Mouse (Mus musculus): ENCODE results near the gene Trmt10a.
A peak's percentile ranks its signal among the peaks of the same experiment; 100 is the strongest.

The Trmt10a gene

GRCm38 (mm10) chr3:138143315-138144059, at the start of gene Trmt10a:
Gene Trmt10a, plus strand, starts transcription at chr3:138143448.
- peak; percentile 98 for DNase-seq (ENCODE audit: low spot score)

DNA sequence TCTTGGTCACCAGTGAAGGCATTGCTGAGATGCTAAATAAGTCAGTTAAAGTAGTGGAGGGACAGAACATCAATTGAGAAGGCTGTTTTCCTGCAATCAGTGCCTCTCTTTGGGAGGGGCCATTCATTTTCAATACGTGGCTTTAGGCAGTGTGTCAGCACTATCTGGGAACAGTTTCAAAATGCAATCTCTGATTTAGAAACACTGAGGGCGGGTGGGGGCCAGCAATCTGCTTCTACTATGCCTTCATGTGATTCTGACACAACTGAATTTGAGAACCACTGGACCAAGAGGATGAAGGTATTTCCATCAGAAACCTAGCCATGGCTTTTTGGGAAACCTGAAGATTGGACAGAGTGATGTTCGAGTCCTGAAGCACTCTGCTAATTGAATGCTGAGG, 47.9 kb upstream of the Trmt10a start:
- DNase-seq (ENCODE audit: low spot score), result no peak

DNA sequence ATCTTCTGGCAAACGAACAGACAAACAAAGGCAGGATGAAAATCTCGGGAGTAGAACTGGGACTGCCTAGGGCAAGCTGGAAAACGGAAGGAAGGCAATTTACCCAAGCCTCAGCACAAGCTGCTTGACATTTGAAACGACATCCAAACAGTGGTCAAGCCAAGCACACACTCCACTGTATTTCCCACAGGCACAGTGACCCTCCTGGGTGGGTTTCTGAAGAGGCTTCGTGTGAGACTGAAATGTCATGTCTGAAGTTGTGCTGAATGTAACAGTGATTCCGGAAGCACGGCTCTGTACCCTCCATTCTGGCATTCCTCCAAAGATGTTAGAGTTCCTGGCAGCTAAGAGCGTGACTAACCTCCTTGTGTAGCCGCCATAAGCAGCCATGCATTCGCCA, 47.5 kb upstream of the Trmt10a start:
- no peak for DNase-seq (ENCODE audit: low spot score)

- DNase-seq (ENCODE audit: low spot score), result no peak
These were observed 46.8 kb upstream of the Trmt10a start for GRCm38 (mm10) chr3:138096263-138097028.

DNA sequence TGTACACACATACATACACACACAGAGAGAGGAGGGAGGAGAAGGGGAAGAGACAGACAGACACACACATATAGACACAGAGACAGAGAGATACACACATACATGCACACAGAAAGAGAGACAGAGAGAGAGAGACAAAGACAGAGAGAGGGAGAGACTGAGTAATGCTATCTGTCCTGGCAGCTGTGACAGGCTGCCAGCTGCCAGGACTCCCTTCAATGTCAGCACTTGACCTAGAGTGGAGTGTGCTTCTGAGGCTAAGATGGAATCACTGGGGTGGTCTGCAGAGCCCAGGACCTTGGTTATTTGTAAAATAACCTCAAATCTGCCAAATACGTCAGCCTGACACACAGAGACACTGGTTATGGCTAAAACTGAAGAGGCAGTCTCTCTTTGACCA, 45.5 kb upstream of the Trmt10a start:
- no peak for DNase-seq (ENCODE audit: low spot score)

DNA sequence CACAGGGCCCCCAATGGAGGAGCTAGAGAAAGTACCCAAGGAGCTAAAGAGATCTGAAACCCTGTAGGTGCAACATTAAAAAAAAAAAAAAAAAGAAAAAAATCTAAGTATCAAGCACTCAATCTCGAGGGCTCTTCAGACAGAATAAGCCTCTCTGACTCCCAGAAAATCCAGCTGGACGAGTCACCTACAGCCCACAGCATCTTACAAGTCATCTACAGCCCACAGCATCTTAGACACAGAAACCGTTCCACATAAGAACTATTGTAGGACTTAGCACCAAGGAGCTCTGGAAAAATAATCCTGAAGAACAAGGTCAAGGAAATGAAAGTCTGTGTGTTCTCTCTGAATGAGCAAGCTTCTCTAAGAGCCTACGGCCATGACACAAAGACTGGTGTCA, 41.3 kb upstream of the Trmt10a start:
- DNase-seq (ENCODE audit: low spot score), result no peak

DNA sequence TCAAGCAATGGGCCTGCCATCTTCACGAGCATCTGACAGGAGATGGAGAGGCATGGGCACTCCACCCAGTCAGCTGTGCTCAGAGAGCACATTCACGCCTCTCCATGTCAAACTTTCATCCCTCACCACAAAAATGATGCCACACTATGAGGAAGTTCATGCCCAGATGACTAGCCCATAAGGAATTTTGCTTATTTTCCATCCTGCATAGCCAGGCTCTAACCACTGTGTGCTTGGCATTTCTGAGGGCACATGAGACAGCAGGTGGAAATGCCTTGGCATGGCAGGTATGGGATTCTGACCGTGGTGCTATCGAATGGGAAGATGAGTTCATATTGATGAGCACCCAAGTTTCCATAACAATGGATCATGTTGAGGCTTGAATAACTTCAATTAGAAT, 39.6 kb upstream of the Trmt10a start:
- no peak for DNase-seq (ENCODE audit: low spot score)

DNA sequence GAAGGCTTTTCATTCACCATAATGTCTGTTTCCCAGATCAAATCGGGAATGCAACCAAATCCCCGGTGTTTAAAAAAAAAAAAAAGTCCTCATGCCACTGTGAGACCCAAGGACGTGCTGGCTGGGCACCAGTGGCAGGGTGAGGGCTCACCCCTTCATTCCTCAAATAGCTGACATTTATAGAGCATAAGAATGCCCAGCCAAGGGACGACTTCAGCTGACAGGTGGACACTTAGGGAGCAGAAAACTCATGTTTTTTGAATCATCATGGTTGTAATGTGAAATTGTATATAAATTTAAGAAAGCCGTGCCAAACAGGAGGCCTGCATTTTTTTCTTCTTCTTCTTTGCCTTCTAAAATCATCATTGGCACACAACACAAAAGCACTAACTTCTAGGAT, 38.2 kb upstream of the Trmt10a start:
- no peak for DNase-seq (ENCODE audit: low spot score)

DNA sequence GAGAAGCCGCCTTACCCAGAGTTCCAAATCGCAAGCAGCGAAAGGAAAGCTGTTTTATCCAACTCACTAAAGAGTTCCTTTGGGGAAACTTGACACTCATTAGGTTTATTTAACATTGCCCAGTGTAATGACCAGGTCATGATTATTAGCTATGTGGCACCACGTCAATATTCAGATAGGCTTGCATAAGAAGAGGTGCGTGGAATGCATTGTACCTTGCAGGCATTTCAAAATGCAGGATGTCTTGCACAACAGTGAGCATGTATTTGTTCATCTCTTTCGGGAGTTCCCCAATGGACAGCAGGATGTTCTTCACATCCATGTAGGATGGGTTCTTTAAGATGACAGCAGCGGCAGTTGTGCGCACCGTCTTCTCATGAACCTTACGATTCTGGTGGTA, 36.4 kb upstream of the Trmt10a start:
- DNase-seq (ENCODE audit: low spot score), result no peak

DNA sequence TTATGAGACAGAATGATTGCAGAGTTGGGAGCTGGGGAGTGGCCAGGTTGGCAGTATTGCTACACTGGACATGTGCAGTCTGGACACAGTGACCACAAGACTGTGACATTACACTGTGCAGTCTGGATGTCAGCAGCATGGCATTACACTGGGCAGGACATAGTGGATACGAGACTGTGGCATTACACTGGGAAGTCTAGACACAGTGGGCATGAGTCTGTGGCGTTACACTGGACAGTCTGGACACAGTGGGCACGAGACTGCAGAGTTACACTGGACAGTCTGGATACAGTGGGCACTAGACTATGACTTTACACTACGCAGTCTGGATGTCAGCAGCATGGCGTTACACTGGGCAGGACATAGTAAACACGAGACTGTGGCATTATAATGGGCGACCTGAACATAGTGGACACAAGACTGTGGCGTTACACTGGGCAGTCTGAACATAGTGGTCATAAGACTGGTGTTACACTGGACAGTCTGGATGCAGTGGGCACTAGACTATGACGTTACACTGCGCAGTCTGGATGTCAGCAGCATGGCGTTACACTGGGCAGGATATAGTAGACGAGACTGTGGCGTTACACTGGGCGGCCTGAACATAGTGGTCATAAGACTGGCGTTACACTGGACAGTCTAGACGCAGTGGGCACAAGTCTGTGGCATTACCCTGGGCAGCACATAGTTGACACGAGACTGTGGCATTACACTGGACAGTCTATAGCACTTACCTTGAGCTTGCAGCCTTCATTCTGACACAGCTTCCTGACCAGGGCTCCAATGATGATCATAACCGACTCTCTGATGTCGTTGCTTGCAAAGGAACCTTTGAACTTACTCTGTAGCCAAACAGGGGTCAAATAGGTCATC, 32.1 kb upstream of the Trmt10a start:
- no peak for DNase-seq (ENCODE audit: low spot score)

- no peak for DNase-seq (ENCODE audit: low spot score)
These were observed 29.1 kb upstream of the Trmt10a start for GRCm38 (mm10) chr3:138114106-138114505.

- no peak for DNase-seq (ENCODE audit: low spot score)
These were observed 26.4 kb upstream of the Trmt10a start for GRCm38 (mm10) chr3:138116871-138117270.

- no peak for DNase-seq (ENCODE audit: low spot score)
These were observed 24.9 kb upstream of the Trmt10a start for GRCm38 (mm10) chr3:138118392-138118791.

- no peak for DNase-seq (ENCODE audit: low spot score)
These were observed 24.4 kb upstream of the Trmt10a start for GRCm38 (mm10) chr3:138118831-138119230.

- DNase-seq (ENCODE audit: low spot score), result no peak
These were observed 23.7 kb upstream of the Trmt10a start for GRCm38 (mm10) chr3:138119444-138120105.

DNA sequence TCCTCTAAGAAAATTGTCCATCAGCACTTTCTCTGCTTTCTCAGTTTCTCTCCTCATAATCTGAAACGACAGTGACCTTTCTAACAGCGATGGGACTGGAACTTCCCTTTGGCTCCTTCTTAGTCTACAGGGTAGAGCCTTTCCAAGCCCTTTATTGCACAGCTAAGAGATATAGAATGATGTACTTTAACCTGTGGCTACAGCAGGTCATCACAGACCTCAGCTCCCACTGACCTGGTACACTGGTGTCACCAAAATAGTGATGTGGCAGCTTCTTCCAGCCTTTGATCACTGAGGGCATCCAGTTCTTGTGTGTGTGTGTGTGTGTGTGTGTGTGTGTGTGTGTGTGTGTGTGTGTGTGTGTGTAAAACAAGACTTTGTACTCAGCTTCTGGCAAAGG, 21.8 kb upstream of the Trmt10a start:
- no peak for DNase-seq (ENCODE audit: low spot score)

DNA sequence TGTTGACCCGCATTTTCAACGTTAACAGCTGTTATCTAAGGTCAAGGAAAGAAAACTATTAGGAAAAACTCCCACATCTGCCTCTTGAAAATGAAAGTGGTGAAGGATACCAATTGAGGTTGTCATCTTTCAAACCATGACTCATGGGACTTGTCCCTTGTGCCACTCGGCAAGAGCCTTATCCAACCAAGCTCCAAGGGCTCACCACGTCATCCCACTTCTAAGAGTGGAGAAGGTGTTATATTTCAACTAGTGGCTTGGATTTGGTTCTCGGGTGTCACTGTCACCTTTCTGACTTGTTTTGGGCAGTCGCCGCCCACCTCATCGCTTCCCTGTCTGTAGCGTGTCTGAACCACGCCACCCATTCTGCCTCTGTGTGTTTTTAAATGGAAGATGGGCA, 19.4 kb upstream of the Trmt10a start:
- DNase-seq (ENCODE audit: low spot score), result no peak

GRCm38 (mm10) chr3:138129110-138129509, 14.1 kb upstream of the Trmt10a start:
- no peak for DNase-seq (ENCODE audit: low spot score)

GRCm38 (mm10) chr3:138130692-138131091, 12.6 kb upstream of the Trmt10a start:
- DNase-seq (ENCODE audit: low spot score), result no peak

DNA sequence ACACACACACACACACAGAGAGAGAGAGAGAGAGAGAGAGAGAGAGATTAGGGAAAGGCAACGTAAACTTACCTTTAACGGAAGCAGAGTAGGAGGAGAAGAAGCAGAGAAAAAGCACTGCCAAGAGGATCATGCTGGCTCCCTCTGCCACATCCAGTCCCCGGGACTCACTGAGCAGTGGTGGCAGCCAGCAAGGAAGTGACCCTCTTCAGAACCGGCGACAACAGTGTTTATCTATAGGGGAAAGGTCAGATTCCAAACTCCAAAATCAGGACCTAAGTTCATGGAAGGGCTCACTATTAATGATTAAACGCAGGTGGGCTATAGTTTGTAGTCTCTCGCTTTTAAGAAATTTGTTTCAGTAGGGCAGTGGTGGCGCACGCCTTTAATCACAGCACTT, 12.1 kb upstream of the Trmt10a start:
- no peak for DNase-seq (ENCODE audit: low spot score)

GRCm38 (mm10) chr3:138133463-138133862, 9.8 kb upstream of the Trmt10a start:
- no peak for DNase-seq (ENCODE audit: low spot score)

DNA sequence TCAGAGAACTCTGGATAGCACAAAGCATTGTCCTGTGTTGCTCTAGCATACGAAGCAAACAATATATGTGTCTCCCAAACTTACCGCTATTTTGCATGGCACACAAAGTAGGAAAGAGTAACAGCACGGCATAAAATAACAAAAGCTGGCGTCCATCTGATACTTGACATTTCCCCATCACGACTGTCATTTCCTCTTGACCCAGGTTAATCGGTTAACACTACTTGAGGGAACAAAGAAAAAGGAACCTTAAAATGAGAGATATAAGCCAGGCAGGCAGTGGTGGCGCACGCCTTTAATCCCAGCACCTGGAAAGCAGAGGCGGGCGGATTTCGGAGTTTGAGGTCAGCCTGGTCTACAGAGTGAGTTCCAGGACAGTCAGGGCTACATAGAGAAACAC, 9.3 kb upstream of the Trmt10a start:
- DNase-seq (ENCODE audit: low spot score), result no peak

Measured in testis, postnatal 14 days (tissue).